In genomic region chr11:79054161-79055152, GRCm38 (mm10) we compare ENCODE assay signal across 9 mouse cellular contexts.
DNase-seq lines count a peak whose midpoint lies in the region; ATAC-seq lines count a peak whose summit lies in the region.
"Had no signal": no experiment of that assay in that cellular context is flagged by ENCODE, and none has a peak within 500 bp of the region (broad histone marks: within the 10 kb centered on the region; RNA-seq: fewer than 3 reads in every experiment).

No protein-coding gene starts in this region.

- no peak for ATAC-seq in midbrain, embryonic 16.5 days
- ATAC-seq in intestine, embryonic 16.5 days, result 0 out of 2 replicates have a peak, but pooled peaks have one; percentile 4
- peak; percentile 61; the same call in 1 of the 2 replicates for ATAC-seq in stomach, embryonic 15.5 days (ENCODE audit: insufficient read depth, low FRiP score, low read depth)
- ATAC-seq: midbrain, embryonic 15.5 days had no signal

- peak; percentile 35 for DNase-seq in embryo, embryonic 10 days (ENCODE audit: low spot score)
- DNase-seq in embryo, embryonic 9.5 days (ENCODE audit: extremely low spot score), result no peak
- DNase-seq in midbrain, embryonic 10.5 days (ENCODE audit: low spot score), result no peak
- DNase-seq in spleen, postnatal 10 days (ENCODE audit: low spot score in 2 of 2), result no peak
- no peak for DNase-seq in thymus, postnatal 36 days

- H3K4me1 ChIP-seq in midbrain, embryonic 10.5 days, result peaks cover 47% of the 10 kb centered on the region
- H3K4me1 ChIP-seq in midbrain, embryonic 16.5 days (ENCODE audit: control insufficient read depth, insufficient read depth, low read length), result peaks cover 17% of the 10 kb centered on the region
- H3K4me1 ChIP-seq in intestine, embryonic 16.5 days (ENCODE audit: control insufficient read depth, insufficient read depth, low read length), result peaks cover 19% of the 10 kb centered on the region; the same call in 1 of the 2 replicates
- peaks cover 7% of the 10 kb centered on the region for H3K4me1 ChIP-seq in stomach, embryonic 15.5 days

- 88% methylated on average over 9 of the region's 9 CpGs for WGBS in midbrain, embryonic 10.5 days
- 81% methylated on average over 8 of the region's 9 CpGs for WGBS in midbrain, embryonic 16.5 days
- WGBS in intestine, embryonic 16.5 days, result 77% methylated on average over 9 of the region's 9 CpGs
- 70% methylated on average over 9 of the region's 9 CpGs for WGBS in stomach, embryonic 15.5 days

- H3K27me3 ChIP-seq in midbrain, embryonic 10.5 days (ENCODE audit: low read depth, poor library complexity, severe bottlenecking), result no peaks in the 10 kb centered on the region
- no peaks in the 10 kb centered on the region for H3K27me3 ChIP-seq in midbrain, embryonic 16.5 days (ENCODE audit: control insufficient read depth, insufficient read depth, low read depth, low read length)
- H3K27me3 ChIP-seq in intestine, embryonic 16.5 days (replicated peaks; ENCODE audit: control insufficient read depth, insufficient read depth, low read length), result no peaks in the 10 kb centered on the region
- no peaks in the 10 kb centered on the region for H3K27me3 ChIP-seq in stomach, embryonic 15.5 days (replicated peaks)
- H3K27me3 ChIP-seq: midbrain, embryonic 15.5 days had no signal

- peaks cover 2% of the 10 kb centered on the region; the same call in 1 of the 2 replicates for H3K36me3 ChIP-seq in midbrain, embryonic 10.5 days
- H3K36me3 ChIP-seq in midbrain, embryonic 16.5 days (ENCODE audit: control insufficient read depth, insufficient read depth, low read length), result no peaks in the 10 kb centered on the region
- H3K36me3 ChIP-seq in intestine, embryonic 16.5 days (ENCODE audit: control insufficient read depth, insufficient read depth, low read length), result no peaks in the 10 kb centered on the region
- H3K36me3 ChIP-seq in stomach, embryonic 15.5 days, result 0 out of 2 replicates have a peak, but pooled peaks cover 3% of the 10 kb centered on the region
- H3K36me3 ChIP-seq: midbrain, embryonic 15.5 days had no signal

- H3K9ac ChIP-seq in midbrain, embryonic 16.5 days (ENCODE audit: low read depth, low read length), result no peak overlapping the region
- no peak overlapping the region for H3K9ac ChIP-seq in intestine, embryonic 16.5 days (ENCODE audit: low read depth, low read length)
- no peak overlapping the region for H3K9ac ChIP-seq in stomach, embryonic 15.5 days
- H3K9ac ChIP-seq: midbrain, embryonic 15.5 days had no signal

- H3K4me2 ChIP-seq in midbrain, embryonic 16.5 days (ENCODE audit: low read length), result no peak overlapping the region
- no peak overlapping the region for H3K4me2 ChIP-seq in intestine, embryonic 16.5 days (ENCODE audit: low read depth, low read length)
- no peak overlapping the region for H3K4me2 ChIP-seq in stomach, embryonic 15.5 days
- H3K4me2 ChIP-seq: midbrain, embryonic 15.5 days had no signal

- H3K27ac ChIP-seq in midbrain, embryonic 10.5 days (replicated peaks), result peak overlapping the region; percentile 68
- H3K27ac ChIP-seq in midbrain, embryonic 16.5 days (ENCODE audit: low read length), result no peak overlapping the region
- no peak overlapping the region for H3K27ac ChIP-seq in intestine, embryonic 16.5 days (ENCODE audit: low read length)
- H3K27ac ChIP-seq in stomach, embryonic 15.5 days, result peak overlapping the region; percentile 26; the same call in 1 of the 2 replicates

- H3K4me3 ChIP-seq in midbrain, embryonic 10.5 days, result no peak overlapping the region
- H3K4me3 ChIP-seq in midbrain, embryonic 16.5 days (ENCODE audit: low read depth, low read length), result no peak overlapping the region
- no peak overlapping the region for H3K4me3 ChIP-seq in intestine, embryonic 16.5 days (ENCODE audit: low read length)
- no peak overlapping the region for H3K4me3 ChIP-seq in stomach, embryonic 15.5 days (replicated peaks)
- H3K4me3 ChIP-seq: midbrain, embryonic 15.5 days had no signal

- H3K9me3 ChIP-seq in midbrain, embryonic 10.5 days (replicated peaks), result no peaks in the 10 kb centered on the region
- no peaks in the 10 kb centered on the region for H3K9me3 ChIP-seq in midbrain, embryonic 16.5 days (replicated peaks; ENCODE audit: control insufficient read depth, low read length, poor library complexity, severe bottlenecking)
- no peaks in the 10 kb centered on the region for H3K9me3 ChIP-seq in intestine, embryonic 16.5 days (ENCODE audit: control insufficient read depth, low read length)
- no peaks in the 10 kb centered on the region for H3K9me3 ChIP-seq in stomach, embryonic 15.5 days
- H3K9me3 ChIP-seq: midbrain, embryonic 15.5 days had no signal

Comparison
In these comparisons a context has a peak if more than half of its experiments do, and no peak if none do; other contexts are left out.
1. H3K27ac ChIP-seq: peak in midbrain, embryonic 10.5 days (single experiment) and stomach, embryonic 15.5 days (single experiment); none in midbrain, embryonic 16.5 days (single experiment) and intestine, embryonic 16.5 days (single experiment).